Mouse (Mus musculus): ENCODE measurements around the gene B3glct.

The B3glct gene

DNA sequence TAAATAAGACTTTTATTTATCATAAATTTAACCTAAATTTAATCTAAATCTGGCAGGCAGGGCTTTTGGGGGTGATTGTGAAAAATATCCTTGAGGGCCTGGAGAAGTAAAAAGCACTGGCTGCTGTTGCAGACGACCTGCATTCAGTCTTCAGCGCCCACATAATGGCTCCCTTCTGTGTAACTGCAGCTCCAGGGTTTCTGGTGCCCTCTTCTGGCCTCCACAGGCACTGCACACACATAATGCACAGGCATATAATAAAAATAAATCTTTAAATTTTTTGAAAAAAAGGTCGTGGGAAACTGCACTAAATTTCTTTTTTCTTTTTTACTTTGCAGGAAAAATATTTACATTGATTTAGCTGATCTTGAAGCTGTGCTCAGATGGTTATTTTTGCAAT, 62.7 kb downstream of the B3glct start:
- intact Hi-C loops (cut with DNase I): loop anchor here (10.0 kb wide), 1 partner anchor 114 kb away; no protein-coding TSS in a partner anchor

DNA sequence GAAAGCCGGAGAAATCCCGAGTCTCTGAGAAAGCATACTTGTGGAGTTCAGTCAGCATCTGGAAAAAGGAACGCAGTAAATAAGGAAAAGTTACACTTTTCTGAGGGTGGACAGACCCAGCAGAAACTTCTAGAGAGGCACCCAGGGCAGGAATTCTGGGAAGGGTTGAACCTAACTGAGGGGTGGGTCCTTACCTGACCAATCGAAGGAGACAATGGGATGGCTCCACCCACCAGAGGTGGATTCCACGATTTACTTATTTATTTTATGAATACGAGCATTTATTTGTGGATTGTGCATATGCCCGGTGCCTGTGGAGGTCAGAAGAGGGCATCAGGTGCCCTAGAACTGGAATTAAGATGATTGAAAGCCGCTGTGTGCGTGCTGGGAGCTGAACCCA, 64.3 kb downstream of the B3glct start:
- intact Hi-C loops (cut with DNase I): loop anchor here (10.0 kb wide), 1 partner anchor 113 kb away; no protein-coding TSS in a partner anchor

DNA sequence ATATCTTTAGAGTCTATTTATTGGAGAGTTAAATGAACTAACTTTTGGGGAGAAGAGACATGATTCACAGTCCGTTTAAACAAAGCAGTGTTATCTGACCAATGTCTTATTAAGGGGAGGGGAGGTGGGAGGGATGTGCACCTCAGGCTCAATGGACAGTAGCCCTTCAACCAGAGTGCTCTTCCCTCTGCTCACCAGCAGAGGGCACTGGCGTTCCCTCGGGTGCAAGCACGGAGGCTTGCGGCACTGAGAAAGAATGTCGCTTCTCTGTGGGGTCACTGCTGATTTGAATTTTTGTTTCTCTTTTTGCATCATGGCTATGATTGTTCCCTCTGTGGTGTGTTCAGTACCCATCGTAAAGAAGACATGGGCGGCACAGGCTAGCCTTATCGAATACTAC, 67.0 kb downstream of the B3glct start:
- intact Hi-C loops (cut with DNase I): loop anchor here (10.0 kb wide), 1 partner anchor 110 kb away; no protein-coding TSS in a partner anchor

DNA sequence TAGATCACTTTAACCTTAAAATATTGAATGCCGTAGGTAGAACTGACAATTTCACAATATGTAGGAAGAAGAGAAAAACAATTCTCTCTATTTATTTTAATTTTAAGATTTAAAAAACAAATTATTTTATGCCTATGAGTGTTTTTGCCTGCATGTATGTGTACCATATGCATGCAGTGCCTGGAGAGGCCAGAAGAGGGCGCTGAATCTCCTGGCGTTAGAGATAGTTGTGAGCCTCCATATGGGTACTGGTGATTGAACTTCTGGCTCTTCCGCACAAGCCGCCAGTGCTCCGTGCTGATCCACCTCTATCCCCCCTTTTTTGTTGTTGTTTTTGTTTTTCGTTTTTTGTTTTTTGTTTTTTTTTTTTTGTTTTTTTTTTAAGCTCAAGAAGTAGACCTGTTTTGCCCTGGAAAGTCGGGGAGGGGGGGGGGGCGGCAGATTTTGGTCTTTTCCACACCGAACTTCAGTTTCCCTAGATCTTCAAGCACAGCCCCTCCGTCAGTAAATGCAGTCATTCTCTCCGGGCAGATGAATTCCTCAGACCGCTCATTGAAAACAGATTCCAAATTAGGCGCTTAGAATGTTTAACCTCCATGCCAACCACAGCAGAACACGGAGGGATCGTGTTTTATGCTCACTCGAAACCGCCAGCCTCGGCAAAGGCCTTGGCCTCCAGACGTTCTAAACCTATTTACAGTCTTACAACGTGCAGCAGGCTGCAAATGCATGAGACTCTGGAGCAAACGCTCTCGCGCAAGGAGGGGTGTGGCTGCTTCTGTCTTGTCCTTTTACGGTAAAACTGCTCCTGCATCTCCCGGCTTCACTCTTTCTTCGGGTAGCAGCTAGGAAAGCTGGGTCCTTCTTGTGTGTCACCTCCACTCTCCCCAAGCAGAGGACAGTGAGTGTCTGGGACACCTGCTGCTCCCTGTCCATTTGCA, 70.9 kb downstream of the B3glct start:
- intact Hi-C loops (cut with DNase I): loop anchor here (10.0 kb wide), 1 partner anchor 106 kb away; no protein-coding TSS in a partner anchor

DNA sequence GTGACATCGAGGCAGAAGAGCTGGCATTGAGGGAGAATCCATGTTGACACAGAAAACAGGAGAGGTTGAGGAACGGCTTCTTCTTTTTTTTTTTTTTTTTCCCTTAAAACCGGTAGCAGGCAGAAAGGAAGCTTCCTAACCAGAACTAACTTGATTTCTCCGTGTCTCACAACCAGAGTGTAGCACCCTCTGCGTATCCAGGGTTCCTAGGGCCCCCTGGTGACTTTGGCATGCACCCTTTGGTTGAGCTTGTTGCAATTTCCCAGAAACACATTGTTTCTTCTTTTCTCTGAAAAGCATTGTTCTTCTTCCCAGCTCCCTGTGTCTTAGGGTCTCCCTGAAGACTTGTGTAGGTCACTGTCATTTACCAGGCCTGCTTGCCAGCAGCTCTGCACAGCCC, 73.8 kb downstream of the B3glct start:
- intact Hi-C loops (cut with DNase I): no loop called here

DNA sequence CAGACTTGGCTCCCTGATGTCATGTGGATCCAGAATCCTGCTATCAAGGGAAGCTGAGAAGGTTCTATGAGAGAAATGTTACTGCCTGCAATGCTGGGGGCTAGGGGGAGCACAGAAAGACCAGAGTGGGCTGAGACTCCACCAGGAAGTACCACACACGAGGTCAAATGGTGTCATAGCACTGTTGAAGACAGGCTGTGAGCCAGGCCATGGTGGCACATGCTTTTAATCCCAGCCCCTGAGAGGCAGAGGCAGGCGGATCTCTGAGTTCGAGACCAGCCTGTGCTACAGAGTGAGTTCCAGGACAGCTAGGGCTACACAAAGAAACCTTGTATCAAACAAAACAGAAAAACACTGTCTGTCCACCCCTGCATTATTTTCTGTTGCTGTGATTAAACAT, 75.0 kb downstream of the B3glct start:
- intact Hi-C loops (cut with DNase I): no loop called here

DNA sequence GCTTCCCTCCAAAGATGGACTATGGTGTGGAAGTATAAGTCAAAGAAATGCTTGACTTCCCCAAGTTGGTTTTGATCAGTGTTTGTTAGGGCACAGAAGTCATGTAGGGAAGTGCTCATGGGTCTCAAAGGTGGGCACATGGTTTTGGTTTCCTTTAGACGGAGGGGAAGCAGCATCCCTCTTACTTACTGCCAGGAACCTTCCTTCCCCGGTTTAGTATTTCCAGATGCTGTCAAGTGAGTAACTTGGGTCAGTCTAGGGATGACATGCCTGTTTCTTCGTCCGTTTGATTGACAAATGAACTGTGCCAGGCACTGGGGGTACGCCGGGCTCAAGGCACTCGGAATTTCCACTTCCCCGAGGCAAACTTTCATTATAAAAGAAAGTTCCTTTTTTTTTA, 89.1 kb downstream of the B3glct start:
- intact Hi-C loops (cut with DNase I): no loop called here

DNA sequence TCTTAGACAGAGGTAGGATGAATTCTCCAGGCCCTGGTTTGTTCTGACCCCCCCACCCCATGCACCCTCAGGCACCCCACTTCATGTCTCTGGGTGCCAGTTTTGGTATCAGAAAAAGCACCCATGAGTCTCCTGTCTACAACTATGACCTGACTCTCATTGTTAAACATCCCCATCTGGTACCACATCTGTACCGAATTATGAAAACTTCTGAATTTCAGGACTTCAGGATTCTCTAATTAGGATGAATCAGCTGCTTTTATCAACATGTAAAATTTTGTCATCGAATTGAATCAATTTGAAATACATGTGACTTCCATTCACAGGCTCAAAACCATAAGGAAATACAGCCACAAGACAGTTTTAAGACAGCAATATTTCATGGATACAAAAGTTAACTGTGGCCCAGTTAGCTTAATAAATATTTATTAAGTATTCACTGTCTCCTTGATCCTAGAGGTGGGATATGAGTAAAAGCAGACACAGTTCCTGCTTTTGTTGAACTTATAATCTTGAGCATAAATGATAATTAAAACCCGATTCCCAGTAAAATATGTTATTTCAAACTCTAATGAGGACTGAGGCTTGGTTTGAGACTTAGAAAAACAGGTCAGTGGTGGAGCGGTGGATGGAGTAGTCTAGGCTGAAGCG, 89.7 kb downstream of the B3glct start:
- intact Hi-C loops (cut with DNase I): no loop called here

DNA sequence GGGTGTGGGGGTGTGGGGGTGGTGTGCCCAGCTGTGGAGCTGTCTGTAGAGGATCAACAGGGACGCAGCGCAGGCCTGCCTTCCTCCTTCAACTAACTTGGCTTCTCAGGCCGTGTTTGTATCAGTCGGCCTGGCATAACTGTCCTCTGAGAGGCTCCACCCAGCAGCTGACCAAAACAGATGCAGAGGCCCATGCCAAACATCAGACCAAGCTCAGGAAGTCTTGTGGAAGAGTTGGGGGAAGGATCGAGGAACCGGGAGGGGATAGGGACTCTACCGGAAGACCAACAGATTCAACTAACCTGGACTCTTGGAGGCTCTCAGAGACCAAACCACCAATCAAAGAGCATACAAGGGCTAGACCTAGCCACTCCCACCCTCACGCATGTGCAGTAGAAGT, 91.6 kb downstream of the B3glct start:
- intact Hi-C loops (cut with DNase I): no loop called here

DNA sequence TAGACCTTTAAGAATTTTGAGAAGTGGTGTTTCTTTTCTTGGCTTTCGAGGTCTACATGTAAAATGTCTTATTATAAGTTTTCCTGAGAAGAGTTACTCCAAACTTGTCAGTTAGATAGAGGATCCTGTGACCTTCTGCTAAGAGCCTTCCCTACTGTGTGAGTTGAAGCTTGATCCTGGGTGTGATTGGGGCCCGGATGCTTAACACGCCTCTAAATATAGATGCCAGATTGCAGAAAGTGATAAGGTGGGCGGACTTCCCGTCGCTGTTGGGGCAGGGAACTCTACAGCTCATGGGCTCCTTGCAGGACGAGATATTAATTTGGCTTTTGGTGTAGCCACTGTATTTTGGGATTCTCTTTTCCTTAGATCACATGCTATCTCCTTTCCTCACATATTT, 98.0 kb downstream of the B3glct start:
- intact Hi-C loops (cut with DNase I): no loop called here

DNA sequence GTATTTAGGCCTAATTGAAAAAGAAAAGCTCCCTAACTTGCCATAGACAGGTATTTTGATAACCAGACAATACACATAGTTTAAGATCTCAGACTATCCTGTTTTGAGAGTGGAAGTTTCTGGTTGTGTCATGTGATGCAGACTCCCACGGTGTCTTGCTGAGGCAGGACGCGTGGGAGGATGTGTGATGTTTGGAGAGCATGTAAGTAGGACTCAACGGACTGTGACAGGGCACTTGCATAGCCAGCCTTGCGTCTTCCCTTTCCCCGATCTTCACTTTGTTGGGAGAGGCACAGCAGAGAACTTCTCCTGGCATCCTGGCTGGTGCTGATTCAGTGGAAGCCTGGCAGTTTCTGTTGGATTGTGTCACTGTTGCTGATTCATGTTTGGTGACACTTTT, 101.7 kb downstream of the B3glct start:
- intact Hi-C loops (cut with DNase I): no loop called here

DNA sequence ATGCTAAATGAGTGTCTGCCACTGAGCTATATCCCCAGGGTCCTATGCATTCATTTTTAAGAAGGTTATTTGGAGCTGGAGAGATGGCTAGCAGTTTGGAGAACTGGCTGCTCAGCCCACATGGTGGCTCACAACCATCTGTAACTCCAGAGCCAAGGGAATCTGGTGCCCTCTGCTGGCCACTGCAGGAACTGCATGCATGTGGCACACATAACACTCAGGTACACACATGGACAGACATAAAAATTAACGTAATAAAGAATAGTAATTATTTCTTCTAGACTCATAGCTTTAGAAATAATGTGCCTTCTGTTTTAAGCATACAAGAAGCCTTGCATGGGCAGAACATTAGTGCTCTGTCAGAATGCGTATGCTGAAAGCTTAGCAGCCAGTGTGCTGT, 102.4 kb downstream of the B3glct start:
- intact Hi-C loops (cut with DNase I): no loop called here

DNA sequence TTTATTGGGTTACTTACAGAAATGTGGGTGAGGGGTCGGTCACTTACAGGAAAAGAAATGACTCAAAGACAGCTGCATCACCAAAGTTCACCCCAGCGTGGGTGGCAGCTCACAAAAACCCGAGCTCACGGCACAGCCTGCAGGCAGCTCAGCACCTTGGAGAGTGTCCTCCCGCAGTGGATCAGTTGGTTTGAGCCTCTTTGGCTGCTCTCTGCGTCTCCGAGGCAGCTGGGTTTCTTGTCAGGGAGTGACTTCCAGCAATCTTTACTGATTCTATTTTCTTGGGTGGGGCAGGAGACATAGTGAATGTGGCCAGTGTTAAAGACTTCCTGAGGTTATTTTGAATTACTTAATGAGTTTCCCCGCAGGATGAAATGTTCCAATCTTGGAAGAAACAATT, 112.1 kb downstream of the B3glct start:
- intact Hi-C loops (cut with DNase I): no loop called here

DNA sequence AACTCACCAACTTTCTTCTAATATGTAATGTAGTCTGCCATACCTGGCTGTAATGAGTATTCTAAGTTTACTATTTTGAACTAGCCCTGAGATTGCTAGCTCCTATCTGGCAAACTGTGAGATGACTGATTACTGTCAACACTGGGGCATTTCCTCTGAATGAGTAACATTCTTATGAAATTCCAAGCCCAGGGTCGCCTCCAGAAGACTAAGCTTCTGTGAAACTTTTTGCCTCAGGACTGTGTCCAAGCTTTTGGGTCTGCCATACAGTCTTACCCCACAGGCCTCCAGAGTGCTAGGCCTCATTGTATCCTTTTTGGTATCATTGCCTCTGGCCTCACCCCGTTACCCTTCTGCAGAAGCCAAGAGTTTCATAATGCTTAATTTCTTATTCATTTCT, 132.0 kb downstream of the B3glct start:
- intact Hi-C loops (cut with DNase I): no loop called here

DNA sequence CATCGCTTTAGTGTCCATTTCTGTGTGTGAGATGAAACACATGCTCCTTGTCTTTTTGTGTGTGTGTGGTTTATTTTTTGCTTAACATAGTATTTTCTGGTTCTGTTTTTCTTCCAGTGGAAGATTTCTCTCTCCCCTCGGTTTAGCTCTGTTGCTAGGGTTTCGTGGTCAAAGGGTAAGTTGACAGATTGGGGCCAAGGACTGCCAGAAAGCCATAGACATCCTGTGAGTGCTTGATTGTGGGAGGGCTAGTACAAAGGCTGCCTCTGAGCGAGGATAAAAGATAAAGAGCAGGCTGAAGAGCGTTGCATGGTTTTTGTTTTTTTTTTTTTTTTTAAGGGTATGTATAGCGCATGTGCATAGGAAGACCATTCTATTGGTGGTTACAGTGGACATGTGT, 133.8 kb downstream of the B3glct start:
- intact Hi-C loops (cut with DNase I): no loop called here
